Mouse (Mus musculus) liver, embryonic 14.5 days (tissue): ENCODE results near the gene Dock1.

ENCODE experiments used
- CTCF ChIP-seq: IDR thresholded peaks from 2 replicates; pipeline ENCODE4 v1.5.1; 2016; ENCODE audit warnings: antibody characterized with exemption, low read depth, control low read depth
- EP300 ChIP-seq: IDR thresholded peaks from 2 replicates; pipeline ENCODE4 v1.6.1; 2016; ENCODE audit warnings: antibody characterized with exemption, low read depth

DNA sequence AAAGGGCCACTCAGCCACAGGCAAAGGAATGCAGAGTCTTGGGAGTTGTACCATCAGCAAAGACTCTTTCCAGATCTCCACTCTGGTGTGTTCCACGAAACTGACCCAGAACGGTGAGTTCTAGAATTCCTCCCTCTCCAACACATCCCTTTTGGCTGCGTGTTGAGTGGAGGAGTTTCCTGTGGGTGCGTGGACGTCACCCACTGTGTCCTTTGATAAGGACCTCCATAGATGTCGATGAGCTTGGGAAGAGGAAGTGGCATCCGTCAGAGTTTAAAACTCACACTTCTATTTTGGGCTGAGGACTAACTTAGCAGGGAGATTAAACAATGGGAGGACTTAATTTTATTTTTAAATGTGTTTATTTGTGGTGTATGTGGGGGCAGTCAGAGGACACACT lies 101.9 kb downstream of the Dock1 start:
- TF ChIP-seq CTCF (no peak), EP300 (no peak)
